Mouse (Mus musculus) olfactory bulb, adult 2 months (tissue): ENCODE results near the gene Auts2. TPM values are rescaled to one million over a fixed set of nuclear protein-coding genes. Genes with fewer than 3 reads are reported as not detected.

Experiments
- H3K27ac ChIP-seq: fragments of 200-500 bp; 2 replicates; pipeline ENCODE4 v1.5.1; 2012; ENCODE audit warnings: low read depth, low read length; ENCODE audit not compliant: insufficient read depth
- H3K4me1 ChIP-seq: fragments of 200-500 bp; 2 replicates; pipeline ENCODE4 v1.6.1; 2012; ENCODE audit warnings: low read length; ENCODE audit not compliant: control insufficient read depth, insufficient read depth
- H3K4me3 ChIP-seq: fragments of 200-500 bp; 2 replicates; pipeline ENCODE4 v1.5.1; 2012; ENCODE audit warnings: mild to moderate bottlenecking, low read depth, low read length, moderate library complexity; ENCODE audit not compliant: insufficient read depth
- CTCF ChIP-seq: fragments of 200-500 bp; IDR thresholded peaks from 2 replicates; pipeline ENCODE4 v1.5.1; 2012; ENCODE audit warnings: low read depth, mild to moderate bottlenecking, low read length, moderate library complexity; ENCODE audit not compliant: insufficient read depth
- POLR2A ChIP-seq: fragments of 200-500 bp; IDR thresholded peaks from 2 replicates; pipeline ENCODE4 v1.6.1; 2012; ENCODE audit warnings: mild to moderate bottlenecking, low read depth, low read length, moderate library complexity; ENCODE audit not compliant: insufficient read depth
- WGBS: fragments of 180-500 bp; shearing (Covaris S2); methylation state at CpG from one replicate; pipeline ENCODE4 v1.1.7; 2018; 5-methylcytosine and 5-hydroxymethylcytosine counted together
- polyA plus RNA-seq: library from polyadenylated mRNA; stranded (reverse); fragments of >200 nt; gene quantifications from 2 replicates; pipeline ENCODE4 v1.2.4, GENCODE M21; 2012; ENCODE audit warnings: low replicate concordance; ENCODE audit not compliant: missing spikeins, insufficient read depth, insufficient read length

The Auts2 gene
- polyA plus RNA-seq, 1 experiment, result not detected

DNA sequence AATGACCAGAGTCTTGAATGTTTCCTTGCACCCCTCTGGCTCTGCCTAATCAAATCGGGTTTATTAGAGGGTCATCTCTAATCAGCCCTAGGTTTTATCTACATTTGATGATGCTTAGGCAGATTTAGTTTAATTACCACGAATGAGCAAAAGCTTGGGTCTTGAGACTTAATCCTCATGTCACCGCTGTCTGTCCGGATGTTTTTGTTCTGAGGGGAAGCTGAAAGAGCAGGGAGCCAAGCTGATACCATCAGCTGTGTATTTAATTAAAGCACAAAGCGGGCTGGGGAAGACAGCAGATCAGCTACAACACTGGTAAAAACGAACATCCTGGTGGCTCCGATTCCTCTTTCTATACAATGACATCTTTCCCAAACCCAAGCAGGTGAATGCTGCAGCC lies 56.3 kb downstream of the Auts2 start:
- WGBS, result 28% methylated on average over 7 of the region's 7 CpGs
- Histone ChIP-seq H3K27ac (no peak overlapping the region), H3K4me3 (no peak overlapping the region), H3K4me1 (peaks cover 11% of the 10 kb centered on the region)
- TF ChIP-seq CTCF (no peak), POLR2A (no peak)

DNA sequence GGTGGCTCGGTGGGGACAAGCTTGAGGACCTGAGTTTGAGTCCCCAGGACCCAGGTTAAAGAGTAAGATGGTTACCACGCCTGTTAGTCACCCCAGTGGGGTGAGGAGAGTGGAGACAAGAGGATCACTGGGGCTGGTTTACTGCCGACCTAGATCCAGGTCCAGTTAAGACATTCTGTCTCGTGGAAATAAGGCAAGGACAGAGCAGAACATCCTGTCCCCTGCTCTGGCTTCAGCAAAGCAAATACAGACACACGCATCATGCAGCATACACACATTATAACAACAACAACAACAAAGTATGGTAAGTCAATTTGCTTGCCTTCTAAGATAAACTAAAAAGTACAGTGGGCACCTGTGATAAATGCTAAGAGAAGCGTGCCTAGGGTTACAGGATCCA lies 57.1 kb downstream of the Auts2 start:
- TF ChIP-seq POLR2A, result no peak
- no peak for TF ChIP-seq CTCF
- 89% methylated on average over 6 of the region's 6 CpGs for WGBS
- Histone ChIP-seq H3K4me3 (no peak overlapping the region), H3K4me1 (peaks cover 11% of the 10 kb centered on the region), H3K27ac (no peak overlapping the region)

DNA sequence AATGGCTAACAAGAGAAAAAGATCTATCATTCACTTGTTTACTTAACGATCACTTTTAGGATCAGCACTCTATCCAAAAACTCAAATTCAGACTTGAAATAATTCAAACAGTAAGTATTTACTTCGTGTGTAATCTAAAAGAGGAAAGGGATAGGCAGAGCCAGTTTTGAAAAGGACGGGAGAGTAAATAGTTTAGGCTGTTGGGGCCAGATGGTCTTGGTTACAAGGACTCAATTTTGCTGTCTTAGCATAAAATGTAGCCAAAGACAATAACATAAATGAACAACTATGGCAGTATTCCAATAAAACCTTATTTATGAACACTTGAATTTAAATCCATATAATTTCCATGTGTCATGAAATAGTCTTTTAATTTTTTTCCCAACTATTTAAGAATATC lies 57.7 kb downstream of the Auts2 start:
- Histone ChIP-seq H3K27ac (no peak overlapping the region), H3K4me1 (peaks cover 11% of the 10 kb centered on the region), H3K4me3 (no peak overlapping the region)
- TF ChIP-seq CTCF, result no peak
- TF ChIP-seq POLR2A, result no peak
- WGBS, result 51% methylated on average over 3 of the region's 3 CpGs

DNA sequence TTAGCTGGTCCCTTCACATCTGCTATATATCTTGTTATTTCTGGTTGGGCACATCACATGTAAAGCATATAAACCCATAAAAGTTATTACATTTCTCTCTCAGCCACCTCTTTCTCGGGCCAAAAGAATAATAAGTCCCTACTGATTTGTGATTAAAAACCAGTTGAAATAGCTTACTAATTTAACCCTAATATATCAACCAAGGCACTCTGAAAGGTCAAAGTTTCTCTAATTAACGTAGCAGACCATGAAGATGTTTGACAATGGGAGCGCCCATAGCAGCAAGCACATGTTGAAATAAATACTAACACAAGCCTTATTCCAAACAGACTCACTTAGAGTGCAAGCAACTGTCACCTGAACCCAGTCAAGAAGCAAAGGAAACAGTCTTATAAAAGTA lies 61.7 kb downstream of the Auts2 start:
- 78% methylated on average over 3 of the region's 3 CpGs for WGBS
- no peak for TF ChIP-seq CTCF
- no peak for TF ChIP-seq POLR2A
- peaks cover 9% of the 10 kb centered on the region for H3K4me1 ChIP-seq
- H3K27ac ChIP-seq, result no peak overlapping the region
- no peak overlapping the region for H3K4me3 ChIP-seq

DNA sequence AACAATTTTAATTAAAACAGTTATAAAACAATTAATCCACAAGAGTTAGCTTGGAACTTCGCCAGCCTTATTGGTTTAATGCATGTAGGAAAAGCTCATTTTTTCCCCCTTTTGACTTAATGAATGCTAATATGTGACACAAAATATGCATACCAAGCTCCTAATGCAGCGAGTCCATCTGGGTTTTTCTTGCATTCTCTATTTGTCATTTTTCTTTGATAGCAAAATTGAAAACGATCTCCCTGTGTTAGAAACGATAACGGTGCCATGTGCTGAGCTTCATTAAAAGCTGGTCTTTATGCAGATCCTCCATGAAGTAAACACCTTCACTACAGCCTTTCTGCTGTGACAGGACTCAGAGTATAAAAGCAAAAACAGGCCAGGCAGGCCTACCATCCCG lies 62.7 kb downstream of the Auts2 start:
- Histone ChIP-seq H3K4me1 (peaks cover 8% of the 10 kb centered on the region), H3K4me3 (no peak overlapping the region), H3K27ac (no peak overlapping the region)
- 53% methylated on average over 6 of the region's 6 CpGs for WGBS
- TF ChIP-seq CTCF (no peak), POLR2A (no peak)

DNA sequence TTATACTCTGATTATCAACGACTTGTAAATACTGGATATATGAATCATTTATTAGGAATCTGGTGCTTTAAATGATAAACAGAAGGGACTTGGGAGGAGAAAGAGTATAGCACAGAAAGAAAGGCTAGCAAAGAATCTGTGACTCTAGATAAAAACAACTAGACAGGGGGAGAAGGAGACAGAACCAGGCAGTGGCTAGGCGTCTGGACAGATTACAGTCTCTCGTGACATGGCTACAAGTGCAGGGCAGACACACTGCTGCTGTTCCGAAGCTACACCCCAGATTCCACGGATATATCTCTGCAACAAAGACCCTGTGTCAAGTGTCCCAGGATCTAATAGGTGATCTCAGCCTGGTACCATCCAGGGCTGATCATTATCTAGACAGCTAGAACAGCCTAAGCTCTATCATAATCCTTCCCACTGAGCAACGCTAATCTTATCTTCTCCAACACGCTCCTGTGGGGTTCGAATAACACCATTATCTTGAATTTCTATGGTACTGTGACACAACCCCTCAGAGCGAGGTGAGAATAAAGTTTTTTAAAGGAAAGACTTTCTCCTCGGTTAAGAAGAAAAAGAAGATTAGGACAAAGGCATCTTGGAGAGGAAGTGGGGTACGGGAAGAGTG lies 63.8 kb downstream of the Auts2 start:
- WGBS, result 36% methylated on average over 11 of the region's 11 CpGs
- peaks cover 4% of the 10 kb centered on the region for H3K4me1 ChIP-seq
- H3K27ac ChIP-seq, result no peak overlapping the region
- TF ChIP-seq POLR2A (no peak), CTCF (no peak)
- no peak overlapping the region for H3K4me3 ChIP-seq

DNA sequence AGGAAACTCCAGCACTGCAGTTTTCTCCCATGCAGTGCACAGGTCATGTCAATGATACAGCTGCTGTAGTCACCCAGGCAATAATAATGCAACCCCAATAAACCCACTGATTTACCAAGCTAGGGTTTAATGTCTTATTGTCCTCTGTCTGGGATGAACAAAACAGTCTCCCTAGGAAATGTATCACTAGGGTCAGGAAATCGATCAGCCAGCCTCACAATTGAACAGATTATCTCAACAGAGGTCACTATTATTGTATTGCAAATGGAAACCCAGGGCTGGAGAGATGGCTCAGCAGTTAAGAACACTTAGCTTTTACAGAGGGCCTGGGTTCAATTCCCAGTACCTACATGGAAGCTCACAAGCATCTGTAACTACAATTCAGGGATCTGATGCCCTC lies 65.6 kb downstream of the Auts2 start:
- Histone ChIP-seq H3K27ac (no peak overlapping the region), H3K4me1 (peaks cover 7% of the 10 kb centered on the region), H3K4me3 (no peak overlapping the region)
- TF ChIP-seq POLR2A (no peak), CTCF (no peak)
- 33% methylated on average over 1 of the region's 1 CpGs for WGBS

DNA sequence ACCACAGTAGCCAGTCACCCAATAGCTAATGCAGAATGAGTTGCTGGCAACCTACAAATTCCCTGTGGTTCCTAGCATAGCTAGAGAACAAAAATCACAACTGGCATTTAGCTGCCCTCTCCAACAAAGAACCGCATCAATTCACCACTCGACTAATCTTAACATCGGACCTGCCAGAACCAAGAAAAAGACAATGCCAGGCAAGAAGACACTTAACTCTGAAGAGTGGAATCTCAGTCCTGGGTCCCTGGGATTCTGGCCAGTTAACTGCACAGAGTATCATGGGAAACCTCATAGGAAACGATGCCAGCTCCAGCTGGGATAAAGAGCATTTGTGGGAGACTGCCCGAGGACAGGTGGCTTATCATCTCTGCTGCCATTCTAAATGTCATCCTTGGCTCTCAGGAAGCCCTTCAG lies 70.2 kb downstream of the Auts2 start:
- Histone ChIP-seq H3K27ac (no peak overlapping the region), H3K4me3 (no peak overlapping the region), H3K4me1 (peaks cover 7% of the 10 kb centered on the region; the same call in 1 of the 2 replicates)
- TF ChIP-seq CTCF (no peak), POLR2A (no peak)
- WGBS, result 18% methylated on average over 5 of the region's 5 CpGs

DNA sequence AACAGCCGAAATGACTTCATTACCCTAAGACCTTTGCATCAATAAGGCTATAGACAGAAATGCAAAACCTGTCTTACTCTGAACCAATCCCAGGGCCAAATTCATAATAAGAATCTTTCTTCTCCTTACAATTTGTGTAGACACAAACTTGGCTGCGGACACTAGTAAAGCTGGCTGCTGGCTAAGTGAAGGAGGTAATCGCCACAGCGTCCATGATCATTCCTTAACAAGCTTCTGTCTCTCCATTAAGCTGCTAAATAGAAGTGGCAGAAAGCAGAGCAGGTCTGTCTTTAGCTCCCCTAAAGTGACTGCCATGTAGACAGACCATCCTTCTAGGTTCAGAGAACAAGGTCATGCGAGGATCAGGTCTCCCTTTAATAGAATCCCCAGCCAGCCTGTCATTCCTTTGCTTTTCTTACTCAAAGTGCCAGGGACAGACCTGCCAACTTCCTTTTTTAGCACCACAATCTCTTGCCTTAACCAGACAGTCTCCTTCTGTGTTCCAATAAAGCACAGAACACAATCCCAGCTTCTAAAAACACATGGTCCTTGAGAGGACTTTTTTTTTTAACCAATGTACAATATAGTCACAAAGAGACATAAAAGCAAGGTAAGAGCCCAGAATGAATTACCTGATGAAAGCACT lies 70.8 kb downstream of the Auts2 start:
- Histone ChIP-seq H3K4me3 (no peak overlapping the region), H3K27ac (no peak overlapping the region), H3K4me1 (peaks cover 7% of the 10 kb centered on the region; the same call in 1 of the 2 replicates)
- TF ChIP-seq CTCF, result no peak
- 52% methylated on average over 5 of the region's 5 CpGs for WGBS
